Mouse (Mus musculus): ENCODE data around the gene Zfp414. TPM values are rescaled to one million over a fixed set of nuclear protein-coding genes. Genes with fewer than 3 reads are reported as not detected.

The Zfp414 gene
- polyA plus RNA-seq, 1 experiment from 2014 or later = 16.9 TPM

DNA sequence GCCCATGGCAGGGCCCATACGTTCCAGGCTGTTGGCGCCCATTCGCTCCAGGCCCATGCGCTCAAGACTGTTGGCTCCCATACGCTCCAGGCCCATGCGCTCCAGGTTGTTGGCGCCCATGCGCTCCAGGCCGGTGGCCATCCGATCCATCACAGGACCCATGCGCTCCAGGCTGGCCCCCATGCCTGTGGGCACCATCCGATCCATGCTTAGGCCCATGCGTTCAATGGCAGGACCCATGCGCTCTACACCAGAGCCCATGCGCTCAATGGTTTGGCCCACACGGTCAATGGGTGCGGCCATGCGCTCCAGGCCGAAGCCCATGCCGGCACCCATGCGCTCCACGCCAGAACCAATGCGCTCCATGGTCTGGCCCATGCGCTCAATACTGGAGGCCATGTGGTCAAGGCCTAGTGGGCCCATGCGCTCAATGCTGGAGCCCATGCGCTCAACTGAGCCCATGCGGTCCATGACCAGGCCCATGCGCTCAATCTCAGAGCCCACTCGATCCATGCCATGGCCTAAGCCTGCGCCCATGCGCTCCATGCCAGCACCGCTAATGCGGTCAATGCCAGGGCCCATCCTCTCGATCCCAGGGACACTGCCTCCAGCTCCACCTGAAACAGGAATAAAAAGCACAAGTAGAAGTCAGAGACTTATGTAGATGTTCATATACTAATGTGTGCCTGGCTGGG lies 21.0 kb downstream of the Zfp414 start:
- no peak overlapping the region for H3K4me2 ChIP-seq
- no peaks in the 10 kb centered on the region for H3K9me3 ChIP-seq (replicated peaks)
- H3K27ac ChIP-seq (replicated peaks) = no peak overlapping the region
- H3K9ac ChIP-seq = no peak overlapping the region
- no peaks in the 10 kb centered on the region for H3K4me1 ChIP-seq (replicated peaks)
- WGBS (ENCODE audit: insufficient replicate concordance) = 97% methylated on average over 34 of the region's 34 CpGs
- ATAC-seq (ENCODE audit: insufficient read depth) = peak; percentile 44
- no peaks in the 10 kb centered on the region for H3K27me3 ChIP-seq
- peaks cover 98% of the 10 kb centered on the region for H3K36me3 ChIP-seq (replicated peaks)
- H3K4me3 ChIP-seq (replicated peaks) = no peak overlapping the region

DNA sequence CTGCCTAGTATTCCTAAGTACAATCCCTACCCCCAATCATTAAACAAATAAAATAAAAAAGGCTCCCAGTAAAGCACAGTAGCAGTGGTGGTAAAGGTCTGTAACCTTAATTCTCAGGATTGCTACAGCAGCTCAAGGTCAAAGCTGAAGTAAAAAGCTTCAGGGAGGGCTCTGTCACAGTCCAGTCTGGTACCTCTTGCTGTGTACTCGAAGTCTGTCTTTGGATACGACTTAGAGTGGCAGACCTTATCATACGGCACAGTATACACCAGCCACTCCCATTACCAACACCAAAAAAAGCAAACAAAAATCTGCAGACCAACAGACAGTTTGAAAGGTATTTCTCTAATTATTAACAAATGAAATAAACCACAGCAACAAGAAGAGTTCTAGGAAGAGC lies 37.9 kb downstream of the Zfp414 start:
- H3K4me2 ChIP-seq = no peak overlapping the region
- H3K4me1 ChIP-seq (replicated peaks) = peaks cover 27% of the 10 kb centered on the region
- no peaks in the 10 kb centered on the region for H3K9me3 ChIP-seq (replicated peaks)
- peaks cover 70% of the 10 kb centered on the region for H3K36me3 ChIP-seq (replicated peaks)
- 11% methylated on average over 3 of the region's 3 CpGs for WGBS (ENCODE audit: insufficient replicate concordance)
- H3K27me3 ChIP-seq = no peaks in the 10 kb centered on the region
- H3K9ac ChIP-seq = no peak overlapping the region
- no peak overlapping the region for H3K4me3 ChIP-seq (replicated peaks)
- peak; percentile 80 for ATAC-seq (ENCODE audit: insufficient read depth)
- peak overlapping the region; percentile 38; the same call in 1 of the 2 replicates for H3K27ac ChIP-seq (replicated peaks)

DNA sequence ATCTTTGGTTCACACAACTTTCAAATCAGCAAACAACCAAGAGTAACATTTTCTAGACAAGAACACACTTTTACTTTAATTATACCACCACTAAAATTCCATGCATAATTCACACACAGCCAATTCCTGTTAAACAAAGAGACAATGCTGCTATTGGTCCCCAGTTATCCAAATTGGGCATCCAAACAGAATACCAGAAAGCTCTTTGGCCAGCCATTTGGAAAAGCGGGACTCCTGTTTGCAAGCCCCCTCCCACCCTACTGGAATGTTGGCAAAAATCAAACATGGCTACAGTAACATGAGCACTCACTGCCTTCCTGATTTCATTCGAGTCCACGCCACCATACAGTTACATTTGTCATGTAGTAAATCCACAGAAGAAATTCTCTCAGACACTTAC lies 40.8 kb downstream of the Zfp414 start:
- H3K27ac ChIP-seq (replicated peaks) = no peak overlapping the region
- 88% methylated on average over 3 of the region's 3 CpGs for WGBS (ENCODE audit: insufficient replicate concordance)
- no peak for ATAC-seq (ENCODE audit: insufficient read depth)
- no peaks in the 10 kb centered on the region for H3K9me3 ChIP-seq (replicated peaks)
- no peaks in the 10 kb centered on the region for H3K27me3 ChIP-seq
- peaks cover 40% of the 10 kb centered on the region for H3K4me1 ChIP-seq (replicated peaks)
- H3K4me3 ChIP-seq (replicated peaks) = no peak overlapping the region
- no peak overlapping the region for H3K4me2 ChIP-seq
- peaks cover 55% of the 10 kb centered on the region for H3K36me3 ChIP-seq (replicated peaks)
- no peak overlapping the region for H3K9ac ChIP-seq

DNA sequence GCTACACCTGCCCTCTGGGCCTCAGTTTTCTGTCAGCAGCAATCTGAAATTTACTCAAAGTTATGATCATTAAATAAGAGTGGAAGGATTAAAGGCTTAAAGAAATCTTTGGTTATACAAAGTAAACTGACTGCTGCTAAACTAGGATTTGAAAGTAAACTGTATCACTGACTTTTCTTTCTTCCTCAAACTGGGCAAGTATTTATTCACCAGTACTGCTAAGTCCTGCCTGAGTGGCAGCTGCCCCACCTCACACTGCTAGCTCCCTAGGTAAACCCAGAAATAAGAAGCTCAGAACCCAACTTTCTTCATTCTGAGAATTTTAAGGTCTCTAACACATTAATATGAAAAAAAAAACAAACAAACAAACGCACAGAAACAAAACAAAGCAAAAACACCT lies 44.9 kb downstream of the Zfp414 start:
- WGBS (ENCODE audit: insufficient replicate concordance) = 77% methylated on average over 1 of the region's 1 CpGs
- H3K4me1 ChIP-seq (replicated peaks) = peaks cover 41% of the 10 kb centered on the region
- no peak overlapping the region for H3K9ac ChIP-seq
- no peaks in the 10 kb centered on the region for H3K27me3 ChIP-seq
- no peak overlapping the region for H3K27ac ChIP-seq (replicated peaks)
- no peak overlapping the region for H3K4me3 ChIP-seq (replicated peaks)
- H3K36me3 ChIP-seq (replicated peaks) = peaks cover 47% of the 10 kb centered on the region
- H3K4me2 ChIP-seq = no peak overlapping the region
- no peak for ATAC-seq (ENCODE audit: insufficient read depth)
- no peaks in the 10 kb centered on the region for H3K9me3 ChIP-seq (replicated peaks)

DNA sequence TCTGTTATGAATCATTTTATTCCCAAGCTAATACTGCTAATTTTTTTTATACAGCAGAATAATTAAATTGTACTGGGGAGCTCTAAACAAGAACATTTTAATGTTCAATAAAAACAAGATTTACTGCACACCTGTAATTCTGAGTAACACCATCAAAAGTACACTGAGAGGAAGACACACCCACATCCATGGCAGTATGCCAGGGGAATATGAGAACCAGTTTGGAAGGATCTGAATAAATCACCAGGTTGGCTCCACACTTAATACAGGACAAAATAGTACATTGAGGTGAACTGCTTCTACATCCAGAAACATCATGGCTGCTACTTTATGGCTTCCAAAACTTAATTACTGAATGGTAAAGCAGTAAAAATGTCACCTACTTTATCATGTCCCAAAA lies 46.6 kb downstream of the Zfp414 start:
- no peak for ATAC-seq (ENCODE audit: insufficient read depth)
- no peak overlapping the region for H3K27ac ChIP-seq (replicated peaks)

DNA sequence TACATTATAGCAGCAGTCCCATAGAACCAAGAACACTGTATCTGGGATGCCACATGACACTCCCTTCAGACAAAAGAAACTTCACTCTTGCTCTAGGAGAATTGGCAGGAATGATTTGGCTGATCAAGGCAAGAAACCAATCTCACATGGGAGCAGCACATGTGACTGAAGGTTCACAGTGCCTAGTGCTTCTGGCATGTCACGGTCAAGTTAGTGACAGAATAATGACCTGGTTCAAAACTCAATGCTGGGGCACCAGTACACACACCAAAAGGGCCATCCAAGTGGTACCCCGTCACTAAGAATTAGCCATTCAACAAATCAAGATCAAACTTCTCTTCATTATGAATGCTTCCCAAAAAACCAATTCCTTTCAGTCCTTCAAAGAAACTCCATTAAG lies 47.2 kb downstream of the Zfp414 start:
- WGBS (ENCODE audit: insufficient replicate concordance) = 87% methylated on average over 2 of the region's 2 CpGs
- H3K36me3 ChIP-seq (replicated peaks) = peaks cover 49% of the 10 kb centered on the region
- H3K27ac ChIP-seq (replicated peaks) = no peak overlapping the region
- no peaks in the 10 kb centered on the region for H3K27me3 ChIP-seq
- H3K4me3 ChIP-seq (replicated peaks) = no peak overlapping the region
- H3K4me2 ChIP-seq = no peak overlapping the region
- no peak for ATAC-seq (ENCODE audit: insufficient read depth)
- H3K9ac ChIP-seq = no peak overlapping the region
- H3K9me3 ChIP-seq (replicated peaks) = no peaks in the 10 kb centered on the region
- H3K4me1 ChIP-seq (replicated peaks) = peaks cover 46% of the 10 kb centered on the region

More for the DNA sequence above, 46.6 kb downstream of the Zfp414 start:
- Histone ChIP-seq H3K36me3 (replicated peaks) (peaks cover 46% of the 10 kb centered on the region), H3K9ac (no peak overlapping the region), H3K9me3 (replicated peaks) (no peaks in the 10 kb centered on the region), H3K4me3 (replicated peaks) (no peak overlapping the region), H3K4me2 (no peak overlapping the region), H3K27me3 (no peaks in the 10 kb centered on the region), H3K4me1 (replicated peaks) (peaks cover 46% of the 10 kb centered on the region)

DNA sequence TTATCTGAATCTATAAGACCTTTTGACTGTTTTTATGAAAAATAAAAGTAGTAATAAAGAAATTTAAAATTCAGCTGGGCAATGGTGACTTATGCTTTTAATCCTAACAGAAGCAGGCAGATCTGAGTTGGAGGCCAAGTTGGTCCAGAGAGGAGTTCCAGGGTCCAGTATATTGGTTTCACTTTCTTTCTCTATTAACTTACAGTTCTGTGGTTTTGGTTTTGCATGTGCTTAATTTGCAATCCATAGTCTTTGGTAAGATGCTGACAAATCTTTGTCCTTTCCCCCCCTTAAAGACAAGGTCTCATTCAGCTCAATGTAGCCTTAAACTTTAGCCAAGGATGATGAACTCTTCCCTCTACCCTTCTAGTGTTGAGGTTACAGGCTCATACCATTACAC lies 49.9 kb downstream of the Zfp414 start:
- Histone ChIP-seq H3K4me2 (no peak overlapping the region), H3K27me3 (no peaks in the 10 kb centered on the region), H3K9ac (no peak overlapping the region), H3K4me3 (replicated peaks) (no peak overlapping the region), H3K9me3 (replicated peaks) (no peaks in the 10 kb centered on the region), H3K4me1 (replicated peaks) (peaks cover 57% of the 10 kb centered on the region), H3K36me3 (replicated peaks) (peaks cover 57% of the 10 kb centered on the region), H3K27ac (replicated peaks) (no peak overlapping the region)
- ATAC-seq (ENCODE audit: insufficient read depth) = no peak

Other genes starting within 250 kb of the Zfp414 start
- 5.9 and 6.4 TPM in 2 replicates for gene Zfp101, start 234.4 kb upstream of the Zfp414 start, polyA plus RNA-seq (2015; fragmentation: Nextera tagmentation; extraction: Ambion mirVana)
- gene Actl9, start 196.2 kb upstream of the Zfp414 start, polyA plus RNA-seq (2015; fragmentation: Nextera tagmentation; extraction: Ambion mirVana) = not detected in 2 replicates
- gene Adamts10, start 104.9 kb upstream of the Zfp414 start, polyA plus RNA-seq (2015; fragmentation: Nextera tagmentation; extraction: Ambion mirVana) = 5.4 and 7.1 TPM in 2 replicates
- 11.9 and 12.3 TPM in 2 replicates for gene Myo1f, start 73.4 kb upstream of the Zfp414 start, polyA plus RNA-seq (2015; fragmentation: Nextera tagmentation; extraction: Ambion mirVana)
- 4.2 and 4.8 TPM in 2 replicates for gene Pram1, start 9.0 kb downstream of the Zfp414 start, polyA plus RNA-seq (2015; fragmentation: Nextera tagmentation; extraction: Ambion mirVana)
- 117 and 122 TPM in 2 replicates for gene Hnrnpm, start 57.8 kb downstream of the Zfp414 start, polyA plus RNA-seq (2015; fragmentation: Nextera tagmentation; extraction: Ambion mirVana)
- 274 and 311 TPM in 2 replicates for gene March2, start 89.6 kb downstream of the Zfp414 start, polyA plus RNA-seq (2015; fragmentation: Nextera tagmentation; extraction: Ambion mirVana)
- 111 and 116 TPM in 2 replicates for gene Rab11b, start 131.4 kb downstream of the Zfp414 start, polyA plus RNA-seq (2015; fragmentation: Nextera tagmentation; extraction: Ambion mirVana)
- gene Angptl4, start 152.7 kb downstream of the Zfp414 start, polyA plus RNA-seq (2015; fragmentation: Nextera tagmentation; extraction: Ambion mirVana) = 23.0 and 27.6 TPM in 2 replicates
- gene Kank3, start 181.4 kb downstream of the Zfp414 start, polyA plus RNA-seq (2015; fragmentation: Nextera tagmentation; extraction: Ambion mirVana) = 10.4 and 12.8 TPM in 2 replicates
- gene Rps28, start 195.5 kb downstream of the Zfp414 start, polyA plus RNA-seq (2015; fragmentation: Nextera tagmentation; extraction: Ambion mirVana) = 356 and 444 TPM in 2 replicates
- 240 and 251 TPM in 2 replicates for gene Ndufa7, start 195.5 kb downstream of the Zfp414 start, polyA plus RNA-seq (2015; fragmentation: Nextera tagmentation; extraction: Ambion mirVana)
- 14.4 and 14.7 TPM in 2 replicates for gene Cd320, start 214.0 kb downstream of the Zfp414 start, polyA plus RNA-seq (2015; fragmentation: Nextera tagmentation; extraction: Ambion mirVana)
- gene Gm7029, start 244.7 kb downstream of the Zfp414 start, polyA plus RNA-seq (2015; fragmentation: Nextera tagmentation; extraction: Ambion mirVana) = not detected in 2 replicates